Mouse (Mus musculus): ENCODE measurements around the gene Gm11627. TPM values are rescaled to one million over a fixed set of nuclear protein-coding genes. Genes with fewer than 3 reads are reported as not detected.
A peak's percentile ranks its signal among the peaks of the same experiment; 100 is the strongest.
"Not testable (repeated sequence)": the region's sequence is repeated elsewhere in the genome, so short reads cannot be mapped to it uniquely, and the experiment has no call there.

The Gm11627 gene
- polyA plus RNA-seq, 1 experiment from 2014 or later = 18.9 TPM

GRCm38 (mm10) chr11:102610675-102611316 lies 31.5 kb upstream of the Gm11627 start:
- Histone ChIP-seq H3K9ac (replicated peaks; ENCODE audit: low read depth, low read length) (no peak overlapping the region), H3K4me3 (ENCODE audit: low read depth, low read length) (no peak overlapping the region), H3K27ac (ENCODE audit: low read length) (peak overlapping the region; percentile 24; the same call in 1 of the 2 replicates), H3K4me2 (replicated peaks; ENCODE audit: low read depth, low read length) (0 out of 2 replicates have a peak overlapping the region, but pooled peaks have one; percentile 1), H3K27me3 (ENCODE audit: control insufficient read depth, insufficient read depth, low read length) (no peaks in the 10 kb centered on the region), H3K9me3 (ENCODE audit: control insufficient read depth, low read depth, low read length) (no peaks in the 10 kb centered on the region), H3K4me1 (ENCODE audit: control insufficient read depth, insufficient read depth, low read length) (peaks cover 38% of the 10 kb centered on the region), H3K36me3 (ENCODE audit: control insufficient read depth, insufficient read depth, low read length) (no peaks in the 10 kb centered on the region; the same call in 1 of the 2 replicates)
- no peak for ATAC-seq (ENCODE audit: insufficient number of reproducible peaks, insufficient read depth, low FRiP score, low read depth)
- 17% methylated on average over 9 of the region's 9 CpGs for WGBS

GRCm38 (mm10) chr11:102610260-102610659 lies 31.0 kb upstream of the Gm11627 start:
- Histone ChIP-seq H3K4me1 (ENCODE audit: control insufficient read depth, insufficient read depth, low read length) (peaks cover 38% of the 10 kb centered on the region), H3K4me3 (ENCODE audit: low read depth, low read length) (no peak overlapping the region), H3K4me2 (replicated peaks; ENCODE audit: low read depth, low read length) (no peak overlapping the region), H3K9ac (replicated peaks; ENCODE audit: low read depth, low read length) (no peak overlapping the region), H3K27me3 (ENCODE audit: control insufficient read depth, insufficient read depth, low read length) (no peaks in the 10 kb centered on the region), H3K9me3 (ENCODE audit: control insufficient read depth, low read depth, low read length) (no peaks in the 10 kb centered on the region), H3K36me3 (ENCODE audit: control insufficient read depth, insufficient read depth, low read length) (no peaks in the 10 kb centered on the region; the same call in 1 of the 2 replicates), H3K27ac (ENCODE audit: low read length) (0 out of 2 replicates have a peak overlapping the region, but pooled peaks have one; percentile 24)
- ATAC-seq (ENCODE audit: insufficient number of reproducible peaks, insufficient read depth, low FRiP score, low read depth) = no peak
- WGBS = 41% methylated on average over 4 of the region's 4 CpGs

- Histone ChIP-seq H3K4me1 (ENCODE audit: control insufficient read depth, insufficient read depth, low read length) (peaks cover 38% of the 10 kb centered on the region), H3K4me3 (ENCODE audit: low read depth, low read length) (no peak overlapping the region), H3K4me2 (replicated peaks; ENCODE audit: low read depth, low read length) (no peak overlapping the region), H3K9me3 (ENCODE audit: control insufficient read depth, low read depth, low read length) (no peaks in the 10 kb centered on the region), H3K9ac (replicated peaks; ENCODE audit: low read depth, low read length) (no peak overlapping the region), H3K27me3 (ENCODE audit: control insufficient read depth, insufficient read depth, low read length) (no peaks in the 10 kb centered on the region), H3K36me3 (ENCODE audit: control insufficient read depth, insufficient read depth, low read length) (no peaks in the 10 kb centered on the region; the same call in 1 of the 2 replicates), H3K27ac (ENCODE audit: low read length) (peak overlapping the region; percentile 66; the same call in 1 of the 2 replicates)
- WGBS = 50% methylated on average over 8 of the region's 8 CpGs
- ATAC-seq (ENCODE audit: insufficient number of reproducible peaks, insufficient read depth, low FRiP score, low read depth) = no peak
Measured at GRCm38 (mm10) chr11:102609483-102609882, 30.2 kb upstream of the Gm11627 start.

- Histone ChIP-seq H3K4me3 (ENCODE audit: low read depth, low read length) (peak overlapping the region; percentile 90; the same call in 1 of the 2 replicates), H3K4me1 (ENCODE audit: control insufficient read depth, insufficient read depth, low read length) (peaks cover 38% of the 10 kb centered on the region), H3K9me3 (ENCODE audit: control insufficient read depth, low read depth, low read length) (no peaks in the 10 kb centered on the region), H3K4me2 (replicated peaks; ENCODE audit: low read depth, low read length) (peak overlapping the region; percentile 88), H3K9ac (replicated peaks; ENCODE audit: low read depth, low read length) (0 out of 2 replicates have a peak overlapping the region, but pooled peaks have one; percentile 7), H3K27me3 (ENCODE audit: control insufficient read depth, insufficient read depth, low read length) (no peaks in the 10 kb centered on the region), H3K27ac (ENCODE audit: low read length) (peak overlapping the region; percentile 66; the same call in 1 of the 2 replicates), H3K36me3 (ENCODE audit: control insufficient read depth, insufficient read depth, low read length) (no peaks in the 10 kb centered on the region; the same call in 1 of the 2 replicates)
- 25% methylated on average over 4 of the region's 4 CpGs for WGBS
- ATAC-seq (ENCODE audit: insufficient number of reproducible peaks, insufficient read depth, low FRiP score, low read depth) = no peak
Measured at GRCm38 (mm10) chr11:102608691-102609090, 29.4 kb upstream of the Gm11627 start.

DNA sequence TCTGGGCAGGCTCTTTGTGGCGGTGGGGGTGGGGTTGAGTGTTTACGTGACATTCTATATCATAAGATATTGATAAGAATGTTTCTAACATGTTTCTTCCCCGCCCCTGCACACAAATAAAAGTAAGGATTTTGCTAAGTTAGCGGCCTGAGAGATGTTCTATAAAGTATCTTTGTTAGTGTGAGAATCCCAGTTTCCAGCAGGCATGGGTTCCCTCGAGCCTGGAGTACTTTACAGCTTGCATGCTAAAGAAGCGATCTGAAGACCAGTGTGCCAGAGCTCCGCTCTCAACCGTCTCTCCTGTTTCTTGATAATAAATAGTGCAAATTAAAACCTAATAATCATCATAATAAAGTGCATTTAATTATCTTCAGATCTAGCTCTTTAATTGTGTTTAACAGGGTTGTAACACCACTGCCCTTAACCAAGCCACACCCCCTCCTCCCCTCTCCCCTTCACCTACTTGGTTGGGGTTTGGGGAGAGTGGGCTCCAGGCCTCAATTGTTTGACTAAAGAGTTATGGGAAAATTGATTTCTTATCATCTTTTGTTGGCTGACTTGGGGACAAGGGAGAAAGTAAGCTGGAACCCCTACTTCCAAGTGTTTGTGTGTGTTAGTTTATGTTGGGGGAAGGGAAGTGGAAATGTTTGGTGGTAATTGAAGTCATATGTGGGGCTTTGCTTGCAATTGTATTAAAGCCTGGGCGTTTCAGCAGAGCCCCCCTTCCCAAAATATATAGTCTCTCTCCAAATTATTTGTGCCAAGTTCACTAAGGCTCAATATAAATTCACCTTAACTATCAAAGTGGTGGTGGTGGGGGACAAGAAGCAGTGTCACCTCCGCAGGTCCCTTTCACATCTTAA lies 28.7 kb upstream of the Gm11627 start:
- no peak for ATAC-seq (ENCODE audit: insufficient number of reproducible peaks, insufficient read depth, low FRiP score, low read depth)
- no peaks in the 10 kb centered on the region; the same call in 1 of the 2 replicates for H3K36me3 ChIP-seq (ENCODE audit: control insufficient read depth, insufficient read depth, low read length)
- H3K27ac ChIP-seq (ENCODE audit: low read length) = peak overlapping the region; percentile 95; the same call in 1 of the 2 replicates
- H3K4me3 ChIP-seq (ENCODE audit: low read depth, low read length) = peak overlapping the region; percentile 90
- H3K4me2 ChIP-seq (replicated peaks; ENCODE audit: low read depth, low read length) = peak overlapping the region; percentile 88
- peak overlapping the region; percentile 97; the same call in 1 of the 2 replicates for H3K9ac ChIP-seq (replicated peaks; ENCODE audit: low read depth, low read length)
- H3K4me1 ChIP-seq (ENCODE audit: control insufficient read depth, insufficient read depth, low read length) = peaks cover 38% of the 10 kb centered on the region
- no peaks in the 10 kb centered on the region for H3K9me3 ChIP-seq (ENCODE audit: control insufficient read depth, low read depth, low read length)
- no peaks in the 10 kb centered on the region for H3K27me3 ChIP-seq (ENCODE audit: control insufficient read depth, insufficient read depth, low read length)
- 15% methylated on average over 10 of the region's 10 CpGs for WGBS

- Histone ChIP-seq H3K4me2 (replicated peaks; ENCODE audit: low read depth, low read length) (peak overlapping the region; percentile 88), H3K27ac (ENCODE audit: low read length) (peak overlapping the region; percentile 95), H3K4me1 (ENCODE audit: control insufficient read depth, insufficient read depth, low read length) (peaks cover 38% of the 10 kb centered on the region), H3K9ac (replicated peaks; ENCODE audit: low read depth, low read length) (peak overlapping the region; percentile 97), H3K4me3 (ENCODE audit: low read depth, low read length) (peak overlapping the region; percentile 90)
- not testable (repeated sequence) for H3K27me3 ChIP-seq (ENCODE audit: control insufficient read depth, insufficient read depth, low read length); H3K9me3 ChIP-seq (ENCODE audit: control insufficient read depth, low read depth, low read length); ATAC-seq (ENCODE audit: insufficient number of reproducible peaks, insufficient read depth, low FRiP score, low read depth); H3K36me3 ChIP-seq (ENCODE audit: control insufficient read depth, insufficient read depth, low read length)
- WGBS = 2% methylated on average over 12 of the region's 12 CpGs
Measured at GRCm38 (mm10) chr11:102607201-102607600, 27.9 kb upstream of the Gm11627 start.

- H3K36me3 ChIP-seq (ENCODE audit: control insufficient read depth, insufficient read depth, low read length) = no peaks in the 10 kb centered on the region; the same call in 1 of the 2 replicates
- ATAC-seq (ENCODE audit: insufficient number of reproducible peaks, insufficient read depth, low FRiP score, low read depth) = no peak
- H3K4me3 ChIP-seq (ENCODE audit: low read depth, low read length) = peak overlapping the region; percentile 90
- H3K9ac ChIP-seq (replicated peaks; ENCODE audit: low read depth, low read length) = peak overlapping the region; percentile 97
- WGBS = 2% methylated on average over 12 of the region's 12 CpGs
- peaks cover 38% of the 10 kb centered on the region for H3K4me1 ChIP-seq (ENCODE audit: control insufficient read depth, insufficient read depth, low read length)
- H3K27me3 ChIP-seq (ENCODE audit: control insufficient read depth, insufficient read depth, low read length) = no peaks in the 10 kb centered on the region
- H3K27ac ChIP-seq (ENCODE audit: low read length) = peak overlapping the region; percentile 95
- H3K4me2 ChIP-seq (replicated peaks; ENCODE audit: low read depth, low read length) = peak overlapping the region; percentile 88
- H3K9me3 ChIP-seq (ENCODE audit: control insufficient read depth, low read depth, low read length) = no peaks in the 10 kb centered on the region
Measured at GRCm38 (mm10) chr11:102606751-102607171, 27.5 kb upstream of the Gm11627 start.

Data from stomach, embryonic 14.5 days (tissue).